Mouse (Mus musculus) monocyte, adult 59 days (primary cell): ENCODE data around the gene Olfr155. TPM values are rescaled to one million over a fixed set of nuclear protein-coding genes. Genes with fewer than 3 reads are reported as not detected.

Experiments
- total RNA-seq, 2 experiments: library from RNA; stranded (reverse); gene quantifications; one replicate each; pipeline ENCODE4 v1.2.4; 2023

Gene Olfr155
- total RNA-seq, result not detected

GRCm38 (mm10) chr4:43851265-43851664 is at the start of gene Olfr155:
TSS of gene Olfr155 (plus strand) at chr4:43851565.

DNA sequence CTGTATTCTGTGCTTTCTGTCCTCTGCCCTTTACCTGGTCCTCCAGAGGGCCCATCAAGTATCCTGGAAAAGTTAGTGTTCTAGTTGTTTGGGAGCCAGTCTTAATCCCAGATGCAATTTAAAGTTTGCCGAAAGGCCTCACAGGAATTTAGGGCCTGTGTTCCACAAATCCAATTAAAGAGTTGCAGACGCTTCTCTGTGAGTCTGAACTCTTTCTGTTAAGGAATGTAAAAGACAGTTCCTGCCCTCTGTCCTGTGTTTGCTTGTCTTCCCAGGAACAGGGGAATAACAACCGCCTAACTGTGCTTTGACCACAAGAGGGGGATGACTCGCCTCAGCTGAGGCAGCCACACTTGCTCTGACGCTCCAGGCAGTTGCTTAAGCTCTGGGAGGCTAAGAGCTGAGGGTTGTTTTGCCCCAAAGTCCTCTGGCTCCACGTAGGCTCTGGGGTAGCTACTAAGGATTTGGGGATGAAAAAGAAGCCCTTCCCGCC is 27.5 kb upstream of the Olfr155 start, which contains the start of gene Olfr156:
Olfr156 (minus strand) TSS at position 51 of the 493 bp plus-strand sequence.

GRCm38 (mm10) chr4:43840101-43840500 is 11.3 kb upstream of the Olfr155 start, which contains the start of gene Olfr157:
TSS of gene Olfr157 (minus strand) at chr4:43840201.

DNA sequence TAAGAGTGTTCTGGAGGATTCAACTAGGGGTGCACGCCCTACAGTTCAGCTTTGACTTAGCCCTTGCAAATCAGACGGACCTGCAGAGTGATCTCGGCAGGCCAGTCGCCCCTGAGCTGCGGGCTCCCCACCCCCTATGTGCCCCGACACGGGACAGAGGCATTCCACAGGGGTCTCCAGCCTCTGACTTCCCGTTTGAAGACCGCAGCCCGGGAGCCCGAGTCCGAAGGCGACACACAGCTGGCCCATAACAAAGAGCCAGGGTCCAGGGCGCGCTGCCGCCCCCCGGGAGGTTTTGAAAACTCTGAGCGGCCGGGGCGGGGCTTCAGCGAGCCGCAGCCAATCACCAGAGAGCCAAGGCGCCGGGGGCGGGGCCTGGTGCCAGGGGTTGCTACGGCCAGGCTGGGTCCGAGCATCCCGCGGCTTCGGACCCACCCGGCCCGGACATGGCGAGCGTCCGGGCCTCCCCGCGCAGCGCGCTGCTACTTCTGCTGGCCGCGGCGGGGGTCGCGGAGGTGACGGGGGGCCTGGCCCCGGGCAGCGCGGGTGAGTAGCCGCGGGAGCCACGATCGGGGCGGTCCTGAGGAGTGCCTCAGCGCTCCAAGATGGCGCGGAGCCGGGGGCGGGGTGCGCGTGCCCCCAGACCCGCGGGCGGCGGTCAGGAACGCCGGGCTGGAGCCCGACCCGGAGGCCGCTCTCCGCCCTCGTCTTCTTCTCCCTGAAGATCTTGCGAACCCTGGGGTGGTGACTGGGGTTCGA is 24.0 kb downstream of the Olfr155 start, which contains the start of gene Reck:
Reck (plus strand) TSS at position 371 of the 759 bp plus-strand sequence.

Other genes with a start within 250 kb of the Olfr155 start
- under 1 TPM in 1 of 2 experiments, not detected in 1; 0.39 TPM for gene Npr2, start 219.6 kb upstream of the Olfr155 start, total RNA-seq
- not detected for gene Spag8, start 198.0 kb upstream of the Olfr155 start, total RNA-seq
- 10 to 100 TPM; 13.7 to 14.6 TPM for gene Hint2, start 195.1 kb upstream of the Olfr155 start, total RNA-seq
- gene Tmem8b, start 182.6 kb upstream of the Olfr155 start, total RNA-seq, result 1 to 10 TPM; 1.9 to 2.2 TPM
- under 1 TPM in 1 of 2 experiments, not detected in 1; 0.13 TPM for gene Fam221b, start 182.4 kb upstream of the Olfr155 start, total RNA-seq
- not detected for gene Olfr70, start 150.8 kb upstream of the Olfr155 start, total RNA-seq
- not detected for gene Olfr71, start 141.3 kb upstream of the Olfr155 start, total RNA-seq
- not detected for gene Hrct1, start 124.4 kb upstream of the Olfr155 start, total RNA-seq
- gene Spaar, start 121.5 kb upstream of the Olfr155 start, total RNA-seq, result not detected
- not detected for gene Olfr159, start 80.6 kb upstream of the Olfr155 start, total RNA-seq
- gene Olfr156, start 27.7 kb upstream of the Olfr155 start, total RNA-seq, result not detected
- not detected for gene Olfr157, start 11.4 kb upstream of the Olfr155 start, total RNA-seq
- gene Reck, start 24.0 kb downstream of the Olfr155 start, total RNA-seq, result under 1 TPM; 0.18 to 0.39 TPM
- 100 to 1,000 TPM in 1 of 2 experiments, 10 to 100 TPM in 1; 88.0 to 102 TPM for gene Glipr2, start 105.8 kb downstream of the Olfr155 start, total RNA-seq
- 1 to 10 TPM; 2.7 to 4.5 TPM for gene Ccin, start 131.9 kb downstream of the Olfr155 start, total RNA-seq
- gene Clta, start 152.9 kb downstream of the Olfr155 start, total RNA-seq, result 100 to 1,000 TPM; 299 to 312 TPM
- 10 to 100 TPM; 27.1 to 30.3 TPM for gene Gne, start 232.6 kb downstream of the Olfr155 start, total RNA-seq